Mouse (Mus musculus) cerebellum, adult 2 months (tissue): ENCODE data around the gene Rora.

Source experiments
- CTCF ChIP-seq: fragments of 200-500 bp; IDR thresholded peaks from 2 replicates; pipeline ENCODE4 v1.5.1; 2011; ENCODE audit warnings: low read depth, mild to moderate bottlenecking, control low read depth, low read length, moderate library complexity, borderline replicate concordance; ENCODE audit not compliant: insufficient read depth
- POLR2A ChIP-seq: fragments of 200-500 bp; IDR thresholded peaks from 2 replicates; pipeline ENCODE4 v1.6.1; 2011; ENCODE audit warnings: low read length, control low read depth, borderline replicate concordance; ENCODE audit not compliant: insufficient read depth

DNA sequence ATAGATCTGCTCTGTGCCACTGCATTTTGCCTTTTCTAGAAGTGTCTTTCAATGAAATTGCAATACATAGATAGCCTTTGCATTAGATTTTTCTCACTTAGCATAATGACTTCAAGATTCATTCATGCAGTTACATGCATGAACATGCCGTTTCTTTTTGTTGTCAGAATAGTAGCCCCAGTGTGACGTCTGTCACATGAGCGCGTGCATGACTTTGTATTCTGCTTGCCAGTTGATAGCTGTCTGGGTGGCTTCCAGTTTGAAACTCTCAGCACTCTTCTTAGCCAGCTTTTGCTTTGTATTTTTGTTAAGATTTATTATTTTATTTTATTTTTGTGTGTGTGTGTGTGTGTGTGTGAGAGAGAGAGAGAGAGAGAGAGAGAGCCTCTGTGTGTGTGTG lies 280.7 kb downstream of the Rora start:
- TF ChIP-seq CTCF (no peak), POLR2A (no peak)
